Mouse (Mus musculus): ENCODE measurements around the gene Tssk6. TPM values are rescaled to one million over a fixed set of nuclear protein-coding genes. Genes with fewer than 3 reads are reported as not detected.
A peak's percentile ranks its signal among the peaks of the same experiment; 100 is the strongest.

Tssk6 gene
- polyA plus RNA-seq, 1 experiment from 2014 or later, result 1.7 TPM

GRCm38 (mm10) chr8:69888902-69889301 lies 13.1 kb upstream of the Tssk6 start:
- ATAC-seq, result no peak
- 7% methylated on average over 26 of the region's 32 CpGs for WGBS (ENCODE audit: insufficient replicate concordance)

GRCm38 (mm10) chr8:69890813-69891241 lies 11.2 kb upstream of the Tssk6 start:
- Histone ChIP-seq H3K9me3 (ENCODE audit: low read length) (no peaks in the 10 kb centered on the region), H3K4me1 (ENCODE audit: insufficient read depth) (peaks cover 14% of the 10 kb centered on the region), H3K9ac (replicated peaks) (no peak overlapping the region), H3K27ac (ENCODE audit: low read depth) (no peak overlapping the region), H3K4me3 (ENCODE audit: low read depth, low read length) (no peak overlapping the region), H3K27me3 (ENCODE audit: insufficient read depth, low read length) (peaks cover 50% of the 10 kb centered on the region), H3K4me2 (ENCODE audit: low read depth, low read length) (no peak overlapping the region), H3K36me3 (replicated peaks; ENCODE audit: insufficient read depth, low read length) (peaks cover 13% of the 10 kb centered on the region)
- no peak for ATAC-seq
- WGBS (ENCODE audit: insufficient replicate concordance), result 45% methylated on average over 19 of the region's 19 CpGs
- peak; percentile 53 for DNase-seq
- TF ChIP-seq EP300 (IDR thresholded peaks at IDR 0.05; ENCODE audit: low read depth) (no peak), CTCF (IDR thresholded peaks at IDR 0.05; ENCODE audit: low read depth) (peak; percentile 76)

More at GRCm38 (mm10) chr8:69888902-69889301, 13.1 kb upstream of the Tssk6 start:
- Histone ChIP-seq H3K4me1 (ENCODE audit: insufficient read depth) (peaks cover 14% of the 10 kb centered on the region), H3K9me3 (ENCODE audit: low read length) (no peaks in the 10 kb centered on the region), H3K4me3 (ENCODE audit: low read depth, low read length) (peak overlapping the region; percentile 22; the same call in 1 of the 2 replicates), H3K4me2 (ENCODE audit: low read depth, low read length) (peak overlapping the region; percentile 49), H3K27me3 (ENCODE audit: insufficient read depth, low read length) (peaks cover 69% of the 10 kb centered on the region), H3K36me3 (replicated peaks; ENCODE audit: insufficient read depth, low read length) (peaks cover 7% of the 10 kb centered on the region), H3K9ac (replicated peaks) (no peak overlapping the region), H3K27ac (ENCODE audit: low read depth) (no peak overlapping the region)
- DNase-seq, result no peak
- TF ChIP-seq EP300 (IDR thresholded peaks at IDR 0.05; ENCODE audit: low read depth) (no peak), CTCF (IDR thresholded peaks at IDR 0.05; ENCODE audit: low read depth) (no peak)

- ATAC-seq, result peak; percentile 35
- peaks cover 16% of the 10 kb centered on the region for H3K36me3 ChIP-seq (replicated peaks; ENCODE audit: insufficient read depth, low read length)
Measured at GRCm38 (mm10) chr8:69893863-69894262, 8.1 kb upstream of the Tssk6 start.

GRCm38 (mm10) chr8:69894836-69895332 lies 7.1 kb upstream of the Tssk6 start:
- H3K27me3 ChIP-seq (ENCODE audit: insufficient read depth, low read length), result peaks cover 9% of the 10 kb centered on the region
- H3K27ac ChIP-seq (ENCODE audit: low read depth), result no peak overlapping the region
- H3K36me3 ChIP-seq (replicated peaks; ENCODE audit: insufficient read depth, low read length), result peaks cover 16% of the 10 kb centered on the region
- H3K9me3 ChIP-seq (ENCODE audit: low read length), result no peaks in the 10 kb centered on the region
- no peak overlapping the region for H3K4me2 ChIP-seq (ENCODE audit: low read depth, low read length)
- DNase-seq, result no peak
- TF ChIP-seq CTCF (IDR thresholded peaks at IDR 0.05; ENCODE audit: low read depth), result no peak
- no peak for TF ChIP-seq EP300 (IDR thresholded peaks at IDR 0.05; ENCODE audit: low read depth)
- 71% methylated on average over 6 of the region's 6 CpGs for WGBS (ENCODE audit: insufficient replicate concordance)
- H3K4me3 ChIP-seq (ENCODE audit: low read depth, low read length), result no peak overlapping the region
- no peak overlapping the region for H3K9ac ChIP-seq (replicated peaks)
- peaks cover 16% of the 10 kb centered on the region for H3K4me1 ChIP-seq (ENCODE audit: insufficient read depth)
- no peak for ATAC-seq

More at GRCm38 (mm10) chr8:69893863-69894262, 8.1 kb upstream of the Tssk6 start:
- peaks cover 19% of the 10 kb centered on the region for H3K27me3 ChIP-seq (ENCODE audit: insufficient read depth, low read length)
- no peak overlapping the region for H3K9ac ChIP-seq (replicated peaks)
- H3K4me2 ChIP-seq (ENCODE audit: low read depth, low read length), result no peak overlapping the region
- peaks cover 19% of the 10 kb centered on the region for H3K4me1 ChIP-seq (ENCODE audit: insufficient read depth)
- no peak overlapping the region for H3K4me3 ChIP-seq (ENCODE audit: low read depth, low read length)
- 63% methylated on average over 17 of the region's 17 CpGs for WGBS (ENCODE audit: insufficient replicate concordance)
- peak; percentile 71 for DNase-seq
- TF ChIP-seq EP300 (IDR thresholded peaks at IDR 0.05; ENCODE audit: low read depth), result no peak
- peak; percentile 67 for TF ChIP-seq CTCF (IDR thresholded peaks at IDR 0.05; ENCODE audit: low read depth)
- H3K9me3 ChIP-seq (ENCODE audit: low read length), result no peaks in the 10 kb centered on the region
- H3K27ac ChIP-seq (ENCODE audit: low read depth), result no peak overlapping the region

- H3K4me1 ChIP-seq (ENCODE audit: insufficient read depth), result peaks cover 26% of the 10 kb centered on the region
- 79% methylated on average over 4 of the region's 4 CpGs for WGBS (ENCODE audit: insufficient replicate concordance)
Measured at GRCm38 (mm10) chr8:69895772-69896451, 6.1 kb upstream of the Tssk6 start.

GRCm38 (mm10) chr8:69897857-69898256 lies 4.1 kb upstream of the Tssk6 start:
- Histone ChIP-seq H3K36me3 (replicated peaks; ENCODE audit: insufficient read depth, low read length) (peaks cover 14% of the 10 kb centered on the region), H3K4me3 (ENCODE audit: low read depth, low read length) (no peak overlapping the region), H3K9ac (replicated peaks) (no peak overlapping the region), H3K9me3 (ENCODE audit: low read length) (no peaks in the 10 kb centered on the region), H3K27ac (ENCODE audit: low read depth) (no peak overlapping the region), H3K27me3 (ENCODE audit: insufficient read depth, low read length) (no peaks in the 10 kb centered on the region), H3K4me1 (ENCODE audit: insufficient read depth) (peaks cover 37% of the 10 kb centered on the region), H3K4me2 (ENCODE audit: low read depth, low read length) (no peak overlapping the region)
- no peak for ATAC-seq
- WGBS (ENCODE audit: insufficient replicate concordance), result 77% methylated on average over 6 of the region's 6 CpGs
- no peak for TF ChIP-seq EP300 (IDR thresholded peaks at IDR 0.05; ENCODE audit: low read depth)
- DNase-seq, result no peak

More at GRCm38 (mm10) chr8:69895772-69896451, 6.1 kb upstream of the Tssk6 start:
- Histone ChIP-seq H3K9me3 (ENCODE audit: low read length) (no peaks in the 10 kb centered on the region), H3K27me3 (ENCODE audit: insufficient read depth, low read length) (0 out of 2 replicates have a peak, but pooled peaks cover under 1% of the 10 kb centered on the region), H3K36me3 (replicated peaks; ENCODE audit: insufficient read depth, low read length) (peaks cover 16% of the 10 kb centered on the region), H3K9ac (replicated peaks) (0 out of 2 replicates have a peak overlapping the region, but pooled peaks have one; percentile 21), H3K4me3 (ENCODE audit: low read depth, low read length) (no peak overlapping the region), H3K27ac (ENCODE audit: low read depth) (no peak overlapping the region), H3K4me2 (ENCODE audit: low read depth, low read length) (no peak overlapping the region)
- ATAC-seq, result no peak
- DNase-seq, result no peak
- no peak for TF ChIP-seq CTCF (IDR thresholded peaks at IDR 0.05; ENCODE audit: low read depth)
- TF ChIP-seq EP300 (IDR thresholded peaks at IDR 0.05; ENCODE audit: low read depth), result no peak

Data from liver, postnatal 0 days (tissue).